In the genomic region with DNA sequence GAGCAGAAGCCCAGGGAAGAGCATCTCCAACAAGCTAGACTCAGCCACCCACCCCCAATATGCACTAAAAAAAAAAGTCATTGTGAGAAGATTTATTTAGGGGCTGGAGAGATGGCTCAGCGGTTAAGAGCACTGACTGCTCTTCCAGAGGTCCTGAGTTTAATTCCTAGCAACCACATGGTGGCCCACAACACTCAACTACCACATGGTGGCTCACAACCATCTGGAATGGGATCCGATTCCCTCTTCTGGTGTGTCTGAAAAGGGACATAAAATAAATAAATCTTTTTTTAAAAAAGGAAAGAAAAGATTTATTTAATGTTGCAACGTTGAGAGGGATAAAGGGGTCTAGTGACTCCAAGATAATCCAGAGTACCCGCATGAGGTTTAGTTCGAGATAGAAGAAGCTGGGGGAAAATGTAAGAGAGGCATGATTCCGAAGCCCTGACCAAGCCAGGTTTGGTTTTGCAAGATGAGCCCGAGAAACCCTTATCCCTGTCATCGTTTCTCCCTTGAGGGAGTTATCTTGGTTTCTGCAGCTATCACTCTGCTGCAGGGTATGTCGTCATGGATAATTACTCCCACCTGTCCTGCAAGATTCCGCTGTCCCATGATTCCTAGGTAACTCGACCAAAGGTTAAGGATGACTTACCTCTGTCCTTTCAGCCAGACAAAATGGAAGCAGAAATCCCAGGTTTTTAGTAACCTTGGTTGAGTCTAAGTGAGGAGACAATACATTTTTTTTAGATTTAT, we compare ENCODE assay signal across 17 mouse cellular contexts. TPM values are rescaled to one million over a fixed set of nuclear protein-coding genes. Genes with fewer than 3 reads are reported as not detected.
DNase-seq lines count a peak whose midpoint lies in the region; ATAC-seq and TF ChIP-seq lines count a peak whose summit lies in the region.
"Had no signal": no experiment of that assay in that cellular context is flagged by ENCODE, and none has a peak within 500 bp of the region (broad histone marks: within the 10 kb centered on the region; RNA-seq: fewer than 3 reads in every experiment).

No protein-coding gene starts in this region.

- 0 out of 2 replicates have a peak, but pooled peaks cover 2% of the 10 kb centered on the region for H3K4me1 ChIP-seq in heart, embryonic 13.5 days
- H3K4me1 ChIP-seq in heart, embryonic 11.5 days (ENCODE audit: control insufficient read depth, insufficient read depth, low read length): no peaks in the 10 kb centered on the region
- no peaks in the 10 kb centered on the region for H3K4me1 ChIP-seq in kidney, embryonic 14.5 days (ENCODE audit: control insufficient read depth, insufficient read depth, low read length)
- no peaks in the 10 kb centered on the region for H3K4me1 ChIP-seq in midbrain, postnatal 0 days (ENCODE audit: insufficient read depth, low read length)
- H3K4me1 ChIP-seq in midbrain, embryonic 11.5 days (ENCODE audit: control insufficient read depth, insufficient read depth, low read length): no peaks in the 10 kb centered on the region
- no peaks in the 10 kb centered on the region for H3K4me1 ChIP-seq in thymus, adult 2 months (replicated peaks; ENCODE audit: control insufficient read depth, insufficient read depth, low read length)
- H3K4me1 ChIP-seq: liver, embryonic 15.5 days; midbrain, embryonic 10.5 days had no signal

- no peak for TF ChIP-seq POLR2A in thymus, adult 2 months (IDR thresholded peaks at IDR 0.05; ENCODE audit: control insufficient read depth, extremely low read depth, insufficient read depth, low read length, poor library complexity)

- WGBS in heart, embryonic 13.5 days: 41% methylated on average over 11 of the region's 11 CpGs
- WGBS in heart, embryonic 11.5 days (ENCODE audit: insufficient replicate concordance): 49% methylated on average over 11 of the region's 11 CpGs
- 52% methylated on average over 11 of the region's 11 CpGs for WGBS in kidney, embryonic 14.5 days
- WGBS in midbrain, postnatal 0 days: 69% methylated on average over 11 of the region's 11 CpGs
- WGBS in midbrain, embryonic 11.5 days: 66% methylated on average over 11 of the region's 11 CpGs
- 90% methylated on average over 11 of the region's 11 CpGs for WGBS in thymus, adult 2 months

- H3K9me3 ChIP-seq in heart, embryonic 13.5 days: no peaks in the 10 kb centered on the region
- H3K9me3 ChIP-seq in heart, embryonic 11.5 days (replicated peaks; ENCODE audit: control insufficient read depth, low read length): no peaks in the 10 kb centered on the region
- no peaks in the 10 kb centered on the region for H3K9me3 ChIP-seq in kidney, embryonic 14.5 days (ENCODE audit: control insufficient read depth, low read length)
- no peaks in the 10 kb centered on the region for H3K9me3 ChIP-seq in midbrain, postnatal 0 days (ENCODE audit: low read length)
- no peaks in the 10 kb centered on the region for H3K9me3 ChIP-seq in midbrain, embryonic 11.5 days (ENCODE audit: control insufficient read depth, low read length)
- H3K9me3 ChIP-seq: liver, embryonic 15.5 days; midbrain, embryonic 10.5 days had no signal

- no peak overlapping the region for H3K4me2 ChIP-seq in heart, embryonic 13.5 days
- H3K4me2 ChIP-seq in heart, embryonic 11.5 days: no peak overlapping the region
- no peak overlapping the region for H3K4me2 ChIP-seq in kidney, embryonic 14.5 days (replicated peaks; ENCODE audit: low read depth, low read length)
- no peak overlapping the region for H3K4me2 ChIP-seq in midbrain, postnatal 0 days (ENCODE audit: low read depth, low read length, poor library complexity, severe bottlenecking)
- H3K4me2 ChIP-seq in midbrain, embryonic 11.5 days: no peak overlapping the region
- H3K4me2 ChIP-seq: liver, embryonic 15.5 days had no signal

- ATAC-seq in heart, embryonic 13.5 days (ENCODE audit: extremely low read depth, insufficient number of reproducible peaks, low FRiP score, low TSS enrichment): no peak
- ATAC-seq in heart, embryonic 11.5 days (replicated peaks; ENCODE audit: insufficient number of reproducible peaks, low FRiP score, low TSS enrichment): no peak
- no peak for ATAC-seq in kidney, embryonic 14.5 days (ENCODE audit: low FRiP score, low TSS enrichment)
- ATAC-seq in midbrain, postnatal 0 days (ENCODE audit: low FRiP score): no peak
- ATAC-seq in midbrain, embryonic 11.5 days (ENCODE audit: low FRiP score): no peak
- ATAC-seq: CD4-positive, CD25-positive, alpha-beta regulatory T cell, adult 4 months had no signal

- H3K36me3 ChIP-seq in heart, embryonic 13.5 days: peaks cover 15% of the 10 kb centered on the region; the same call in 1 of the 2 replicates
- H3K36me3 ChIP-seq in heart, embryonic 11.5 days (ENCODE audit: control insufficient read depth, insufficient read depth, low read length): no peaks in the 10 kb centered on the region
- no peaks in the 10 kb centered on the region; the same call in 1 of the 2 replicates for H3K36me3 ChIP-seq in kidney, embryonic 14.5 days (ENCODE audit: control insufficient read depth, insufficient read depth, low read length)
- H3K36me3 ChIP-seq in midbrain, postnatal 0 days (ENCODE audit: insufficient read depth, low read length): no peaks in the 10 kb centered on the region
- no peaks in the 10 kb centered on the region for H3K36me3 ChIP-seq in midbrain, embryonic 11.5 days (ENCODE audit: control insufficient read depth, insufficient read depth, low read length)
- no peaks in the 10 kb centered on the region for H3K36me3 ChIP-seq in thymus, adult 2 months (ENCODE audit: control insufficient read depth, insufficient read depth, low read length)

- peak; percentile 43 for TF ChIP-seq CTCF in midbrain, postnatal 0 days (IDR thresholded peaks at IDR 0.05)
- no peak for TF ChIP-seq CTCF in thymus, adult 2 months (IDR thresholded peaks at IDR 0.05; ENCODE audit: borderline replicate concordance, control insufficient read depth, extremely low read depth, insufficient read depth, low read length, poor library complexity)

- DNase-seq in kidney, postnatal 14 days: peak; percentile 30
- DNase-seq in midbrain, postnatal 0 days (ENCODE audit: low spot score): no peak
- no peak for DNase-seq in midbrain, embryonic 11.5 days (ENCODE audit: low spot score, missing footprints)
- no peak for DNase-seq in thymus, postnatal 0 days (ENCODE audit: low spot score)
- DNase-seq in thymus, adult 2 months: no peak
- DNase-seq: cerebellum, adult 11-12 months; gastrocnemius, postnatal 36 days; layer of hippocampus, postnatal 36 days; right cerebral cortex, postnatal 14 days; thymus, adult 18-20 months had no signal

- no peak overlapping the region for H3K4me3 ChIP-seq in heart, embryonic 13.5 days
- H3K4me3 ChIP-seq in heart, embryonic 11.5 days (ENCODE audit: low read depth, low read length): no peak overlapping the region
- no peak overlapping the region for H3K4me3 ChIP-seq in kidney, embryonic 14.5 days (ENCODE audit: low read length)
- H3K4me3 ChIP-seq in midbrain, postnatal 0 days (ENCODE audit: low read depth, low read length): no peak overlapping the region
- no peak overlapping the region for H3K4me3 ChIP-seq in midbrain, embryonic 11.5 days (ENCODE audit: low read depth, low read length)
- H3K4me3 ChIP-seq in thymus, adult 2 months (ENCODE audit: control insufficient read depth, insufficient read depth, low read length): no peak overlapping the region
- H3K4me3 ChIP-seq: erythroblast, embryonic 14.5 days; liver, embryonic 15.5 days; midbrain, embryonic 10.5 days had no signal

- no peak overlapping the region for H3K9ac ChIP-seq in heart, embryonic 13.5 days
- H3K9ac ChIP-seq in heart, embryonic 11.5 days (ENCODE audit: low read depth, low read length): no peak overlapping the region
- H3K9ac ChIP-seq in kidney, embryonic 14.5 days (ENCODE audit: low read depth, low read length): no peak overlapping the region
- no peak overlapping the region for H3K9ac ChIP-seq in midbrain, postnatal 0 days (replicated peaks; ENCODE audit: low read length, poor library complexity, severe bottlenecking)
- no peak overlapping the region for H3K9ac ChIP-seq in midbrain, embryonic 11.5 days (ENCODE audit: low read length)
- H3K9ac ChIP-seq: liver, embryonic 15.5 days had no signal

- H3K27ac ChIP-seq in heart, embryonic 13.5 days (replicated peaks): 0 out of 2 replicates have a peak overlapping the region, but pooled peaks have one; percentile 15
- H3K27ac ChIP-seq in heart, embryonic 11.5 days (ENCODE audit: low read depth, low read length): no peak overlapping the region
- H3K27ac ChIP-seq in kidney, embryonic 14.5 days (ENCODE audit: low read depth, low read length): no peak overlapping the region
- H3K27ac ChIP-seq in midbrain, postnatal 0 days (ENCODE audit: low read depth, low read length): no peak overlapping the region
- no peak overlapping the region for H3K27ac ChIP-seq in midbrain, embryonic 11.5 days (ENCODE audit: low read depth, low read length)
- no peak overlapping the region for H3K27ac ChIP-seq in thymus, adult 2 months (ENCODE audit: control insufficient read depth, insufficient read depth, low read length)
- H3K27ac ChIP-seq: liver, embryonic 15.5 days; midbrain, embryonic 10.5 days had no signal

- H3K27me3 ChIP-seq in heart, embryonic 13.5 days (replicated peaks): no peaks in the 10 kb centered on the region
- no peaks in the 10 kb centered on the region for H3K27me3 ChIP-seq in heart, embryonic 11.5 days (ENCODE audit: control insufficient read depth, insufficient read depth, low read length)
- no peaks in the 10 kb centered on the region for H3K27me3 ChIP-seq in kidney, embryonic 14.5 days (ENCODE audit: control insufficient read depth, insufficient read depth, low read length)
- H3K27me3 ChIP-seq in midbrain, postnatal 0 days (ENCODE audit: insufficient read depth, low read length): no peaks in the 10 kb centered on the region
- no peaks in the 10 kb centered on the region for H3K27me3 ChIP-seq in midbrain, embryonic 11.5 days (ENCODE audit: control insufficient read depth, insufficient read depth, low read length)
- H3K27me3 ChIP-seq in thymus, adult 2 months (ENCODE audit: control insufficient read depth, insufficient read depth, low read length): no peaks in the 10 kb centered on the region
- H3K27me3 ChIP-seq: liver, embryonic 15.5 days had no signal

RNA-seq across cellular contexts. Expression of a gene that starts 37.7 kb away (rescaled TPM):
- polyA plus RNA-seq in heart, embryonic 13.5 days (2015; fragmentation: Nextera tagmentation; extraction: Ambion mirVana): 191 and 224 TPM in 2 replicates
- 172 and 183 TPM in 2 replicates for polyA plus RNA-seq in heart, embryonic 11.5 days (2014; fragmentation: Nextera tagmentation; extraction: Ambion mirVana)
- polyA plus RNA-seq in kidney, embryonic 14.5 days (2014; fragmentation: Nextera tagmentation; extraction: Ambion mirVana): 156 and 173 TPM in 2 replicates
- total RNA-seq in midbrain, postnatal 0 days (2014; rRNA removed): 46.5 and 66.8 TPM in 2 replicates
- 179 and 183 TPM in 2 replicates for polyA plus RNA-seq in midbrain, postnatal 0 days (2015; fragmentation: Nextera tagmentation; extraction: Ambion mirVana)
- 75.3 and 76.5 TPM in 2 replicates for polyA plus RNA-seq in midbrain, embryonic 11.5 days (2014; fragmentation: Nextera tagmentation; extraction: Ambion mirVana)
- 322 and 331 TPM in 2 replicates for polyA plus RNA-seq in thymus, postnatal 0 days (2015; fragmentation: Nextera tagmentation; extraction: Ambion mirVana)
- 19.6 and 20.7 TPM in 2 replicates for polyA plus RNA-seq in thymus, adult 2 months (2012; rRNA removed)
